Mouse (Mus musculus) heart, embryonic 10.5 days (tissue): ENCODE measurements around the gene Gm9732. TPM values are rescaled to one million over a fixed set of nuclear protein-coding genes. Genes with fewer than 3 reads are reported as not detected.
"Not testable (repeated sequence)": the region's sequence is repeated elsewhere in the genome, so short reads cannot be mapped to it uniquely, and the experiment has no call there.

Source experiments
- DNase-seq: peaks from one replicate; pipeline ENCODE4 v3.0.0-alpha.2; 2017; ENCODE audit warnings: low spot score
- H3K27ac ChIP-seq: fragments of 300-500 bp; sonication (generic); 2 replicates; pipeline ENCODE4 v1.5.1; 2016; ENCODE audit warnings: mild to moderate bottlenecking
- H3K27me3 ChIP-seq: fragments of 300-500 bp; sonication (generic); 2 replicates; pipeline ENCODE4 v1.6.1; 2016; ENCODE audit warnings: mild to moderate bottlenecking; ENCODE audit not compliant: poor library complexity, insufficient read depth, severe bottlenecking
- H3K36me3 ChIP-seq: fragments of 300-500 bp; sonication (generic); 2 replicates; pipeline ENCODE4 v1.6.1; 2016; ENCODE audit warnings: mild to moderate bottlenecking, moderate library complexity
- H3K4me1 ChIP-seq: fragments of 300-500 bp; sonication (generic); 2 replicates; pipeline ENCODE4 v1.6.1; 2016; ENCODE audit warnings: mild to moderate bottlenecking
- H3K4me3 ChIP-seq: fragments of 300-500 bp; sonication (generic); 2 replicates; pipeline ENCODE4 v1.5.1; 2016; ENCODE audit warnings: mild to moderate bottlenecking, moderate library complexity
- H3K9me3 ChIP-seq: fragments of 300-500 bp; sonication (generic); 2 replicates; pipeline ENCODE4 v1.6.1; 2016; ENCODE audit warnings: mild to moderate bottlenecking, moderate library complexity
- WGBS: fragments of 180-500 bp; shearing (Covaris S2); methylation state at CpG from one replicate; pipeline ENCODE4 v1.1.7; 2016; 5-methylcytosine and 5-hydroxymethylcytosine counted together
- polyA plus RNA-seq: library from polyadenylated mRNA; unstranded; fragments of >200 nt; fragmentation: Nextera tagmentation; extraction: Ambion mirVana; gene quantifications from 2 replicates; pipeline ENCODE4 v1.2.1, GENCODE M21; 2016

Gene Gm9732
- polyA plus RNA-seq, 1 experiment from 2014 or later: not detected

DNA sequence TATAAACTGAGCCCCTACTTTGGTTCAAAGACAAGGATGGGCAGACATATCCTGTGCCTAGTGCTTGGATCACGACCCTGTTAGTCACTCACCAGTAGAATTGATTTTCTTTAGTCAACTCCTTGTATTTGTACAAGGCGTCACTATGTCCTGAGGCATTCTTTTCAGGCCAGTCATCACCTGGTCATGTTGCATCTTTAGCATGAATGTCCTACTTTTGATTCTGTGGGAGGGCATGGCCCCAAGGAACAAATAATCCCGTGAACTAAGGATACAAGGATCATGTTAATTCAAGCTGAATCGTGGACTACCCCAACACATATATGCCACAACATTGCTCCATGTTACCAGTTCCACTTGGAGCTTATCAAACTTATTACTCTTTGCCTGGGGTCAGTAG is 3.3 kb downstream of the Gm9732 start:
- not testable (repeated sequence) for H3K4me3 ChIP-seq, H3K27me3 ChIP-seq, H3K36me3 ChIP-seq, H3K9me3 ChIP-seq, H3K27ac ChIP-seq, H3K4me1 ChIP-seq
- DNase-seq: peak; percentile 74
- 70% methylated on average over 4 of the region's 4 CpGs for WGBS

GRCm38 (mm10) chr14:43278681-43279080 is 3.8 kb downstream of the Gm9732 start:
- WGBS: 84% methylated on average over 3 of the region's 3 CpGs
- DNase-seq: peak; percentile 63
- H3K4me1 ChIP-seq, H3K9me3 ChIP-seq, H3K36me3 ChIP-seq, H3K27ac ChIP-seq, H3K27me3 ChIP-seq, H3K4me3 ChIP-seq: not testable (repeated sequence)

DNA sequence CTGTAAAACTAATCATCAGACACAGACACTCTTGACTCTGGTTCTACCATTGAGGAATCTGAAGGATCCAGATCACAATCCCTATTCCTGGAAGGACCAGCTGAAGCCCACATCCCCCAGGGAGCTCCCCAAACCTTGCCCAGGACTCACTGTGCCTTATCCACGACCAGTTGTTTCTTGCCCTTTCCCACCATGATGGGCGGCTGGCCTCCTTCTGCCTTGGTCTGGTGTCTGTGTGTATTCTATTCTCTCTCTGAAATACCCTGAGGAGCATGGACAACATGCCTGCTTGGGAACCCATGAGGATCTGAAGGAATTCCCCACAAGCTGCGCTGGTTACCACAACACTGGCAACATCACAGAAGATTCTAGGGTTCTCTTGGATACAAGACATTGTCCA is 18.7 kb downstream of the Gm9732 start, which contains the start of gene Gm8127:
Gene Gm8127, minus strand, starts transcription at position 330 of the 400 bp plus-strand sequence.
- DNase-seq: peak; percentile 51
- H3K27me3 ChIP-seq, H3K27ac ChIP-seq, H3K9me3 ChIP-seq, H3K4me1 ChIP-seq, H3K4me3 ChIP-seq, H3K36me3 ChIP-seq: not testable (repeated sequence)
- WGBS: 71% methylated on average over 3 of the region's 3 CpGs

DNA sequence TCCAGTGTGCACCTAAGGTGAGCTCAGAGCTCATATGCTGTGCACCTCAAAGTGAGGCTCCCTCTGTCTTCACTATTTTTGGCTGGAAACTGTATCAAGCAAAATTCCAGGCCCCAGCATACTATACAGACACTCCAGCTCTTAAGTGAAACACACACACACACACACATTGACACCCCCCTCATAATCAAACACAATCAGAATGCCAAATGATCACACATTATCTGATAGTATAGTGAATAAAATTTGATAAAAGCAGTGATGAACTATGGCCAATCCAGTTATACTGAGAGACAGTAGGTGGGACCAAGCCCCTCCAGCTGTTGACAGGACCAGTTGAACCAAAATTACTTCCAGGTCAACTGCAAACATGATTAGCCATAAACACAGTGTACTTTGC is 44.7 kb downstream of the Gm9732 start:
- not testable (repeated sequence) for H3K4me3 ChIP-seq, H3K4me1 ChIP-seq, H3K9me3 ChIP-seq, H3K36me3 ChIP-seq, H3K27ac ChIP-seq, H3K27me3 ChIP-seq
- DNase-seq: peak; percentile 51

DNA sequence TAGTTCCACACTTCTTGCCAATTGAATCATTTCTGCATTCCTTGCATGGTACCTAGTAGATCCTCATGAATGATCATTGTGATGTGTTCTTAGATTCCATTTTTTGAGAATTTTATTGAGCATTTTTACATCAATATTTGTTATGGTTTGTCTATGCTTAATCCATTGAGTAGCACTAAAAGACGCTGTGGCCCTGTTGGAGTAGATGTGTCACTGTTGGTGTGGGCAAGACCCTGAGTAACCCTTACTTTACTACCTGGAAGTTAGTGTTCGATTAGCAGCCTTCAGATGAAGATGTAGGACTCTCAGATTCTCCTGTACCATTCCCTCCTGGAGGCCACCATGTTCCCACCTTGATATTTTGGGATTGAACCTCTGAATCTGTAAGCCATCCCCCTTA is 53.8 kb downstream of the Gm9732 start:
- H3K36me3 ChIP-seq, H3K4me3 ChIP-seq, H3K9me3 ChIP-seq, H3K27me3 ChIP-seq, H3K4me1 ChIP-seq, H3K27ac ChIP-seq, DNase-seq: not testable (repeated sequence)
- 67% methylated on average over 2 of the region's 2 CpGs for WGBS

- H3K4me1 ChIP-seq, H3K9me3 ChIP-seq, H3K27ac ChIP-seq, H3K36me3 ChIP-seq, H3K4me3 ChIP-seq, H3K27me3 ChIP-seq: not testable (repeated sequence)
- peak; percentile 71 for DNase-seq
- 85% methylated on average over 11 of the region's 11 CpGs for WGBS
Measured at GRCm38 (mm10) chr14:43331362-43331880, 56.6 kb downstream of the Gm9732 start.

GRCm38 (mm10) chr14:43337646-43338045 is 62.8 kb downstream of the Gm9732 start:
- DNase-seq: peak; percentile 61
- not testable (repeated sequence) for H3K9me3 ChIP-seq, H3K27me3 ChIP-seq, H3K36me3 ChIP-seq, H3K4me3 ChIP-seq, H3K27ac ChIP-seq, H3K4me1 ChIP-seq
- 72% methylated on average over 1 of the region's 1 CpGs for WGBS

- not testable (repeated sequence) for H3K27ac ChIP-seq, H3K9me3 ChIP-seq, H3K4me3 ChIP-seq, H3K27me3 ChIP-seq, H3K36me3 ChIP-seq, DNase-seq, H3K4me1 ChIP-seq
Measured at GRCm38 (mm10) chr14:43347711-43348110, 72.9 kb downstream of the Gm9732 start, which contains the start of gene 1700001F09Rik. Gene 1700001F09Rik, minus strand, starts transcription at chr14:43347811.

DNA sequence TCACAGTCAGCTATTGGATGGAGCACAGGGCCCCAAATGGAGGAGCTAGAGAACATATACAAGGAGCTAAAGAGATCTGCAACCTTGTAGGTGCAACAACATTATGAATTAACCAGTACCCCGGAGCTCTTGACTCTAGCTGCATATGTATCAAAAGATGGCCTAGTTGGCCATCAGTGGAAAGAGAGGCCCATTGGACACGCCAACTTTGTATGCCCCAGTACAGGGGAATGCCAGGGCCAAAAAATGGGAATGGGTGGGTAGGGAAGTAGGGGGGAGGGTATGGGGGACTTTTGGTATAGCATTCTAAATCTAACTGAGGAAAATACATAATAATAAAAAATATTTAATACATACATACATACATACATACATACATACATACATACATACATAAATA is 78.1 kb downstream of the Gm9732 start:
- H3K27me3 ChIP-seq, H3K9me3 ChIP-seq, H3K4me3 ChIP-seq, H3K27ac ChIP-seq, H3K36me3 ChIP-seq, H3K4me1 ChIP-seq, DNase-seq: not testable (repeated sequence)
- 81% methylated on average over 2 of the region's 2 CpGs for WGBS

Other genes starting within 250 kb of the Gm9732 start
- gene Gm8094, start 198.4 kb upstream of the Gm9732 start, polyA plus RNA-seq: not detected in 2 replicates
- 0.10 TPM in 1 of 2 replicates, not detected in the other for gene Gm8104, start 174.4 kb upstream of the Gm9732 start, polyA plus RNA-seq
- not detected in 2 replicates for gene Gm7233, start 95.2 kb upstream of the Gm9732 start, polyA plus RNA-seq
- not detected in 2 replicates for gene Gm8122, start 39.7 kb upstream of the Gm9732 start, polyA plus RNA-seq
- not detected in 2 replicates for gene Gm8126, start 16.4 kb upstream of the Gm9732 start, polyA plus RNA-seq
- not detected in 2 replicates for gene Gm8127, start 18.8 kb downstream of the Gm9732 start, polyA plus RNA-seq
- not detected in 2 replicates for gene 1700001F09Rik, start 72.8 kb downstream of the Gm9732 start, polyA plus RNA-seq
- gene Gm8138, start 141.3 kb downstream of the Gm9732 start, polyA plus RNA-seq: not detected in 2 replicates